Mouse (Mus musculus) CH12F3 (cell line): ENCODE measurements around the gene Fos.

Source experiments
- in situ Hi-C: fragments of 300-500 bp; cut with MboI; formaldehyde crosslinking; loops from 2 replicates; pipeline ENCODE4 v1.14.3; 2020; ENCODE audit warnings: low sequenced_read_pairs

Fos gene

DNA sequence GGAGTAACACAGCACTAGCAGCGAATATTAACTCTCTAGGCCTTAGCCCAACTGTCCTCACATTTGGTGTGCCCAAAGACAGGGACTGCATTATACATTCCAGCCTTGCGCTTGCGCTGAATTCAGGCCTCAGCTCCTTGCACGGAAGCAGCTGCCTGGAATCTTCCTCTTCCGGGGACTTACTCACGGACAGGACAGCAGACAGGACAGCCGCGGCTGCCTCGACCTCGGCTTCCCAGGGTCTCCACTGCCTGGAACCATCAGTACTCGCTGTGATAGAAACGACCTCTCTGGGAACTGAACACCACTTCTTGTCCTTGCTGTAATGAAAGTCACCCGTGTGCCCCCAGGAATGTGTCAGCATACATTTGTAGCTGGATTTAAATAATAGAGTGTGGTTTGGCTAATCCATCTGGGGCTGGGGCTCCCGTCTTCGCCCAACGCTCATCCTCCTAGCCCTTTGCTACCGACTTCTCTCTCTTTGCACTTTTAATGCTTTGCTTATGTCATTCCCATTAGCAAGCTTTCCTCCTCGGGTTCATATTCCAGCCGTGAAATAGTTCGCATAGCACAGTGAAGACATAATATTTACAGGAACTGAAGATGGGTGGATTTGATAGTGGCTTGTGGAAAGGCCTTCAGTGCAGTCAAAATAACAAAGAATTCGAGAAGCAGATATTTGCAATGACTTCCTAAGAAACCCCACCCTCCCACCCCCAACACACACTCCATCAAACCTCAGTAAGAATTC, 11.6 kb upstream of the Fos start:
- in situ Hi-C loops = no loop called here

DNA sequence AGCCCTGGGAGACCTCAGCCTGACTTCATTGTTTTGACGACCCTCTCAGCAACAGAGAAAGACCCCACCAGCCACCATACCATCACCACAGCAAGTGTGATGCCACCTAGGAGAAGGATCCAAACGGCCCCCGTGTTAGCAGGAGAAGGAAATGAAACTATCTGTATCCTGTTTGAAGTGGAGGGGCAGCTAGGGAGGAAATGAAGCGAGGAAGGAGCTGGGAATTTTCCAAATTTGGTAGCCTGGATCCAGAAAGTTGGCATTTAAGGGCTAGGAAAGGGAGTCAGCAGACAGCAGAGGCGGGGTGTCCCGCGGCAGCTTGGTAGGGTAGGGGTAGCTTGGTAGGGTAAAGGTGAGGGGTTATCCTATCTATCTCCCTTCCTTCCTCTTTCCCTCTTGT, 10.9 kb upstream of the Fos start:
- in situ Hi-C loops = no loop called here

DNA sequence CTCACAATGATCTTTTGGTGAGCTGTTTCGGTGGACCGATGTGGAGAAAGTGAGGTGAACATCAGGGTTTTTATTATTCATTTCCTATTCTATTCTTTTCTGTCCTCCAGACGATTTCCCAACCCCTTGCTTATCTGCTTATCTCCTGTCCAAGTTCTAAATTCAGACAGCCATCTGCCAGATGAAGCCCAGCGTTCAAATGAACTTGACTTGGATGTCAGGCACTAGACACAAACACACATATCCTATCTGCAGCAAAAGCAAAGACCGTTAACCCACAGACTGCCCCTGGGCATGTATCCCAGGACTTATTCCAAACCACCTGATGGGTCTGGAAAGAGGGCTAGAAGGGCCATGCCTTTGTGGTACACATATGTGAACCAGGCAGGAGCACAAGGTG, 9.3 kb upstream of the Fos start:
- in situ Hi-C loops = no loop called here

DNA sequence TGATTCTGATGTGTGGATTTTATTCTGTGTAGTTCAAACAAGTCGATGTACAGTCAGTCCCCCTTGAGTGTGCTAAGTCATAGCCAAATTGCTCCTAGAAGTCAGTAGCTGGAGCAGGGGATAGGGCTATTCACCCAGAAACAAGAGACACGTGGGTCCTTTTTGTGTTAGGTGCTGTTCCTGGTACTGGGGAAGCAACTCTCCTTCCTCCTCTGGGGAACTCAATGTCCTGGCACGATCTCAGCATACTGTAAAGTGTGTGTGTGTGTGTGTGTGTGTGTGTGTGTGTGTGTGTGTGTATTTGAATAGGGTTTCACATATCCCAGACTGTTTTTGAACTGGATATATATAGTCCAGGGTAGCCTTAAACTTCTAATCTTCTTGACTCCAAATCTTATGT, 8.8 kb upstream of the Fos start:
- in situ Hi-C loops = no loop called here

GRCm38 (mm10) chr12:85467854-85468253, 5.8 kb upstream of the Fos start:
- in situ Hi-C loops = no loop called here

DNA sequence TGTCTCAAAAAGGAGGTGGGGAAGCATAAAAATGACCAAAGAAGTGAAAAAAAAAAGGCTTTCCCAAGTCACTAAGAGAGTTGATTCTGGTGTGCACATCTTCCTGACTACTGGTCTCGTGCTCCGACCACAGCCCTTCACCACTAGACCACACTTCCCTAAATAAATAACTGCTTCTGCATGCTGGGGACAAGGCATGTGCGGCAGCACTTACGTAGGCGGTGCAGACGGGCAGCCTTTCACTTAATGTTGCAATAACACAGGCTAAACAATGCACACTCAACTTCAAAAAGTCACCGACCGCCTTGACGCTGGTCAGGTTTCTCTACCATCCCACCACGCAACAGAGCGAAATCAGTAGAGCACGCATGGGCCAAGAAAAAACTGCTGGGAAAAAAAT, 5.0 kb upstream of the Fos start:
- in situ Hi-C loops = no loop called here

DNA sequence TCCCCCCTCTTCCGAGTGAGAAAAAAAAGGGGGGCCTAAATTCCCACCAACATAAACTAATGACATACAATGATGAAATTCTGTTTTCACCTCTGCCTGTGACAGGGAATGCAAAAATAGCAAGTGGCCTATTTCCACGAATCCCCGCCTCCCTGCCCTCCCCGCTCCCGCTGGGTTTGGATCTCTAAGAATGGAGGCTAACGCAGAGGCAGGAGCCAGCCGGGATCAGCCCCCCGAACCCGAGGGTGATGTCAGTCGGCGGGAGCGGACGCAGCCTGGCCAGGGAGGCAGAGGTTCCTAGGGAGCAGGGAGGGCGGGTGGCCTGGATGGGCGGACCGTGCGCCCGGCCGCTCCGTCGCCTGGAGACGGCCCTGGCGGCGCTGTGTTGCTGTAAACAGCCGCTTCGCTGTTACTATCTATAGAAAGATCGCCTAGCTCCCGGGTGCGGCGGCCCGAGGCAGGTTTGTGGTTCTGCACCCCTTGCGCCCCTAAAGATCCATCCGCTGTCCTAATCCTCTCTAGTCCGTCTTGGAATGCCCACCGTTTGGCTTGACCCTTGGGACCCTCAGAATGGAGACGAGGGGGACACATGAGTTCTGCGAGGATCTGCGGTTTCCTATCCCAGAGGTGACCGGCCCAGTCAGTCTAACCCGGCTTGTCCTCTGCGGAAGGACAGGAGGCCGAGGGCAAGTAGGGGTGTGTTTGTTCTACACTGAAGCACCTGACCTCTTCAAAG, 1.6 kb upstream of the Fos start:
- in situ Hi-C loops = no loop called here

GRCm38 (mm10) chr12:85472656-85473410, 857 bp upstream of the Fos start:
- in situ Hi-C loops = no loop called here

DNA sequence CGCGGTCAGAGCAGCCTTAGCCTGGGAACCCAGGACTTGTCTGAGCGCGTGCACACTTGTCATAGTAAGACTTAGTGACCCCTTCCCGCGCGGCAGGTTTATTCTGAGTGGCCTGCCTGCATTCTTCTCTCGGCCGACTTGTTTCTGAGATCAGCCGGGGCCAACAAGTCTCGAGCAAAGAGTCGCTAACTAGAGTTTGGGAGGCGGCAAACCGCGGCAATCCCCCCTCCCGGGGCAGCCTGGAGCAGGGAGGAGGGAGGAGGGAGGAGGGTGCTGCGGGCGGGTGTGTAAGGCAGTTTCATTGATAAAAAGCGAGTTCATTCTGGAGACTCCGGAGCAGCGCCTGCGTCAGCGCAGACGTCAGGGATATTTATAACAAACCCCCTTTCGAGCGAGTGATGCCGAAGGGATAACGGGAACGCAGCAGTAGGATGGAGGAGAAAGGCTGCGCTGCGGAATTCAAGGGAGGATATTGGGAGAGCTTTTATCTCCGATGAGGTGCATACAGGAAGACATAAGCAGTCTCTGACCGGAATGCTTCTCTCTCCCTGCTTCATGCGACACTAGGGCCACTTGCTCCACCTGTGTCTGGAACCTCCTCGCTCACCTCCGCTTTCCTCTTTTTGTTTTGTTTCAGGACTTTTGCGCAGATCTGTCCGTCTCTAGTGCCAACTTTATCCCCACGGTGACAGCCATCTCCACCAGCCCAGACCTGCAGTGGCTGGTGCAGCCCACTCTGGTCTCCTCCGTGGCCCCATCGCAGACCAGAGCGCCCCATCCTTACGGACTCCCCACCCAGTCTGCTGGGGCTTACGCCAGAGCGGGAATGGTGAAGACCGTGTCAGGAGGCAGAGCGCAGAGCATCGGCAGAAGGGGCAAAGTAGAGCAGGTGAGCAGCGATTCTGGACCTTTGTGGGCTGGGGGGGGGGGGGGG, 875 bp downstream of the Fos start:
- in situ Hi-C loops = no loop called here

- in situ Hi-C loops = no loop called here
Measured at GRCm38 (mm10) chr12:85475232-85475919, 1.7 kb downstream of the Fos start.

DNA sequence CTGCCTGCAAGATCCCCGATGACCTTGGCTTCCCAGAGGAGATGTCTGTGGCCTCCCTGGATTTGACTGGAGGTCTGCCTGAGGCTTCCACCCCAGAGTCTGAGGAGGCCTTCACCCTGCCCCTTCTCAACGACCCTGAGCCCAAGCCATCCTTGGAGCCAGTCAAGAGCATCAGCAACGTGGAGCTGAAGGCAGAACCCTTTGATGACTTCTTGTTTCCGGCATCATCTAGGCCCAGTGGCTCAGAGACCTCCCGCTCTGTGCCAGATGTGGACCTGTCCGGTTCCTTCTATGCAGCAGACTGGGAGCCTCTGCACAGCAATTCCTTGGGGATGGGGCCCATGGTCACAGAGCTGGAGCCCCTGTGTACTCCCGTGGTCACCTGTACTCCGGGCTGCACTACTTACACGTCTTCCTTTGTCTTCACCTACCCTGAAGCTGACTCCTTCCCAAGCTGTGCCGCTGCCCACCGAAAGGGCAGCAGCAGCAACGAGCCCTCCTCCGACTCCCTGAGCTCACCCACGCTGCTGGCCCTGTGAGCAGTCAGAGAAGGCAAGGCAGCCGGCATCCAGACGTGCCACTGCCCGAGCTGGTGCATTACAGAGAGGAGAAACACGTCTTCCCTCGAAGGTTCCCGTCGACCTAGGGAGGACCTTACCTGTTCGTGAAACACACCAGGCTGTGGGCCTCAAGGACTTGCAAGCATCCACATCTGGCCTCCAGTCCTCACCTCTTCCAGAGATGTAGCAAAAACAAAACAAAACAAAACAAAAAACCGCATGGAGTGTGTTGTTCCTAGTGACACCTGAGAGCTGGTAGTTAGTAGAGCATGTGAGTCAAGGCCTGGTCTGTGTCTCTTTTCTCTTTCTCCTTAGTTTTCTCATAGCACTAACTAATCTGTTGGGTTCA, 2.5 kb downstream of the Fos start:
- in situ Hi-C loops = no loop called here

DNA sequence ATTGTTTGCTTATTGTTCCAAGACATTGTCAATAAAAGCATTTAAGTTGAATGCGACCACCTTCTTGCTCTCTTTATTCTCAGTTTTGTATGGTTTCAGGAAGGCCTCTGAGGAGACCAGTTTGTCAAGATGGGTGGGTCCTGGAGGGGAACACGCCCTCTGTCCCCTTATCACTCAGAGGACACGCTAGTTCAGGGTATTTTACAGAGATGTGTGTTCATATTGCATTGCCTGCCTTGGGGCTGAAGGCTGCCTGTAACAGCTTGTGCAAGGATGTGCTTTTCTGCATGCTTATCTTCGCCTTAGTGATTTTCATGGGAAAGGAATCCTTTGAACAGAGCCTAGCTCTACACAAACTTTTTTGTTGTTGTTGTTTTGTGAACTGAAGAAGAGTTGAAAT, 3.5 kb downstream of the Fos start:
- in situ Hi-C loops = no loop called here

DNA sequence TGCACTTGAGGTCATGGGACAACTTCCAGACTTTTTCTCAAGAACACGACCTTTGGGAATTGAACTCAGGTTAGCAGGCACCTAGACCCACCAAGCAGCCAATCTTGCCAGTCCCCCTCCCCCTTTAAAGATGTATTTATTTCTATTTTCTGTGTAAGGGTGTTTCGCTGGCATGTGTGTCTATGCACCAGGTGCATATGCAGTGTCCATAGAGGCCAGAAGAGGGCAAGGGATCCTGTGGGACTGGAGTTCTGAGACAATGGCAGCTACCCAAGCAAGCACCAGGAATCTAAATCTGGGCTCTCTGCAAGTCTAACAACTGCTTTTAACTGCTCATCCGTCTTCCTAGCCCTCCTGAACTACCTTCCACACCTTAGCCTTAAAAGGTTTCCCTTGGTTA, 4.1 kb downstream of the Fos start:
- in situ Hi-C loops = no loop called here

DNA sequence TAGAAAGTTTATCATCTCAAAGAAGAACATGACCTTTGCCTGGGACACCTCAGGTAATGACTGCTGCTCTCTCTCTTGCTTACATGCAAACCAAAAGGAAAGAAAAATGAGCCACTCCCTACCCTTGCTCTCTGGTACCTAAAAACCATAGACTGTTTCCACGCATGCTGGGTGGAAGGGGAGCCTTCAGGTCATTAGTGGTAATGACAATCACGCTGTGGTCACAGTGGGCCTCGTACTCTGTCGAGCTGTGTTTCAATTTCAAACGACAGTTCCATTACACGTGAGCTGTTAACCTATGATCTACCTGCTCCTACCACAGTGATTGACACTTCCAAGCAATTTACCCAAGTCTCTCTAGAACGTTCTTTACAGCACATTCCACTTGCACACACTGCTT, 5.0 kb downstream of the Fos start:
- in situ Hi-C loops = no loop called here

GRCm38 (mm10) chr12:85479190-85479589, 5.5 kb downstream of the Fos start:
- in situ Hi-C loops = no loop called here

- in situ Hi-C loops = loop anchor here (5.0 kb wide), 1 partner anchor 136 kb away; no protein-coding TSS in a partner anchor
Measured at GRCm38 (mm10) chr12:85483155-85483554, 9.5 kb downstream of the Fos start.

- in situ Hi-C loops = loop anchor here (5.0 kb wide), 1 partner anchor 137 kb away; no protein-coding TSS in a partner anchor
Measured at GRCm38 (mm10) chr12:85484655-85485054, 11.0 kb downstream of the Fos start.

DNA sequence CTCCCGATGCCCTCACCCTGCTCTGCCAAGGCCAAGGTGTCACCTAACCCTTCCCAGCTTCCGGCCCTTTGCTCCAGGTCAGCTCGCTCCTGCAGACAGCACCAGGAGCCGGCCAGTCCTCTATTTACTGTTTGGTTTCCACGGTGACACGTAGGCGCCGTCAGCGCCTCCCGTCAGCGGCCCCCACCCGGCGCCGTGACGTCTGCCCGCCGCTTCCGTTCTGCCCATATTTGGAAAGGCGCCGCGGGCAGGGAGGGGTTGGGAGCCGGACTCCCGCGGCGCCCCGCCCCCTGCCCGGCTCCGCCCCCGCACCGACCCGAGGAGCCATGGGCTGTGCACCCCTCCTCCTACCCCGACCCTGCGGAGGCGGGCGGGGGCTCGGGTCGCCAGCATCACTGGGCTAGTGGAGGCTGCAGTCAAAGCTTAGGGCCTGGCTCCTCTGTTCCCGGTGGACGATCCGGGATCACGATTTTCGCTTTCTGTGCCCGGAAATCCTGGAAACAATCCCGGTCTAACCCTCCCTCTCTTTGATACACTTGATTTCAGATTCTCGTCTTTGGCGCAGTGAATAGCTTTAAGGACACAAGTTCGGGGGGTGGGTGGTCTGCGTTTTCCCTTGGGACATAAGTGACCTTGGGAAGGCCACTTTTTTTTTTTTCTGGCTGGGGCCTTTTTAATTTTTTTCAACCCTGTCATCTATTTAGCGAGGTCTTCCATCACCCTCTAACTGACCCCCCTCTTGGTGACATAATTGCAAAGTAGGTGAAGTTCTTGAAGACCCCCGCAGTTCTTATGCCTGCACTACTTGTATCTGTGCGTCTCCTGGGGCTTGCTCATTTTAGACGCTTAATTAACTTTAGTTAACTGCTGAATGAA, 12.4 kb downstream of the Fos start:
- in situ Hi-C loops = no loop called here
